Mouse (Mus musculus) cortical plate, adult 2 months (tissue): ENCODE results near the gene Heg1.

Experiments used
- CTCF ChIP-seq: fragments of 200-500 bp; IDR thresholded peaks from 2 replicates; pipeline ENCODE4 v1.5.1; 2011; ENCODE audit warnings: mild to moderate bottlenecking, control low read depth, low read length; ENCODE audit not compliant: insufficient read depth; ENCODE audit errors: extremely low read depth
- POLR2A ChIP-seq: fragments of 200-500 bp; IDR thresholded peaks from 2 replicates; pipeline ENCODE4 v1.6.1; 2011; ENCODE audit warnings: mild to moderate bottlenecking, low read length, control low read depth; ENCODE audit not compliant: insufficient read depth; ENCODE audit errors: extremely low read depth

- TF ChIP-seq POLR2A (no peak), CTCF (peak; percentile 84)
Observed at GRCm38 (mm10) chr16:33744622-33745419, 60.7 kb downstream of the Heg1 start.
